Mouse (Mus musculus) kidney, embryonic 15.5 days (tissue): ENCODE measurements around the gene Rsad1. TPM values are rescaled to one million over a fixed set of nuclear protein-coding genes. Genes with fewer than 3 reads are reported as not detected.

Experiments
- polyA plus RNA-seq: library from polyadenylated mRNA; unstranded; fragments of >200 nt; fragmentation: Nextera tagmentation; extraction: Ambion mirVana; gene quantifications from 2 replicates; pipeline ENCODE4 v1.2.1, GENCODE M21; 2015

Gene Rsad1
- polyA plus RNA-seq, 1 experiment from 2014 or later, result 5.6 TPM

Other genes starting within 250 kb of the Rsad1 start
- gene Luc7l3, start 227.3 kb downstream of the Rsad1 start, polyA plus RNA-seq, result 127 and 131 TPM in 2 replicates
- gene Ankrd40, start 221.3 kb downstream of the Rsad1 start, polyA plus RNA-seq, result 14.8 and 15.4 TPM in 2 replicates
- gene Abcc3, start 156.3 kb downstream of the Rsad1 start, polyA plus RNA-seq, result 3.4 and 6.0 TPM in 2 replicates
- gene Cacna1g, start 75.1 kb downstream of the Rsad1 start, polyA plus RNA-seq, result 8.5 and 9.9 TPM in 2 replicates
- gene Spata20, start 63.1 kb downstream of the Rsad1 start, polyA plus RNA-seq, result 0.05 and 0.19 TPM in 2 replicates
- gene Epn3, start 49.3 kb downstream of the Rsad1 start, polyA plus RNA-seq, result 16.5 and 18.4 TPM in 2 replicates
- 3.6 and 4.4 TPM in 2 replicates for gene Mycbpap, start 27.5 kb downstream of the Rsad1 start, polyA plus RNA-seq
- gene Chad, start 15.8 kb upstream of the Rsad1 start, polyA plus RNA-seq, result 0.23 and 1.1 TPM in 2 replicates
- gene Acsf2, start 52.6 kb upstream of the Rsad1 start, polyA plus RNA-seq, result 7.9 and 8.9 TPM in 2 replicates
- 204 and 215 TPM in 2 replicates for gene Lrrc59, start 80.5 kb upstream of the Rsad1 start, polyA plus RNA-seq
- gene Mrpl27, start 104.5 kb upstream of the Rsad1 start, polyA plus RNA-seq, result 148 and 154 TPM in 2 replicates
- 25.9 and 27.1 TPM in 2 replicates for gene Eme1, start 104.7 kb upstream of the Rsad1 start, polyA plus RNA-seq
- 20.3 and 22.4 TPM in 2 replicates for gene Xylt2, start 128.3 kb upstream of the Rsad1 start, polyA plus RNA-seq
- gene Gm11541, start 155.2 kb upstream of the Rsad1 start, polyA plus RNA-seq, result 0.53 and 0.63 TPM in 2 replicates
- gene Cdc34b, start 192.5 kb upstream of the Rsad1 start, polyA plus RNA-seq, result 0.41 and 0.47 TPM in 2 replicates
- gene Tmem92, start 233.4 kb upstream of the Rsad1 start, polyA plus RNA-seq, result not detected in 2 replicates